ENCODE assay signal across 9 mouse cellular contexts in genomic region chr2:61811507-61812421, GRCm38 (mm10). TPM values are rescaled to one million over a fixed set of nuclear protein-coding genes. Genes with fewer than 3 reads are reported as not detected.
DNase-seq lines count a peak whose midpoint lies in the region; ATAC-seq and TF ChIP-seq lines count a peak whose summit lies in the region.
"Had no signal": no experiment of that assay in that cellular context is flagged by ENCODE, and none has a peak within 500 bp of the region (broad histone marks: within the 10 kb centered on the region; RNA-seq: fewer than 3 reads in every experiment).

No protein-coding gene starts in this region.

- peak overlapping the region; percentile 54 for H3K4me3 ChIP-seq in embryonic facial prominence, embryonic 13.5 days
- H3K4me3 ChIP-seq in hindbrain, embryonic 11.5 days (ENCODE audit: low read depth, low read length): peak overlapping the region; percentile 47
- H3K4me3 ChIP-seq in liver, adult 2 months (ENCODE audit: insufficient read depth, low read depth, low read length): peak overlapping the region; percentile 55; the same call in 1 of the 2 replicates
- H3K4me3 ChIP-seq in neural tube, embryonic 14.5 days (ENCODE audit: low read depth, low read length): peak overlapping the region; percentile 40

- peak overlapping the region; percentile 73 for H3K9ac ChIP-seq in embryonic facial prominence, embryonic 13.5 days
- peak overlapping the region; percentile 53 for H3K9ac ChIP-seq in hindbrain, embryonic 11.5 days (ENCODE audit: low read depth, low read length)
- peak overlapping the region; percentile 41; the same call in 1 of the 2 replicates for H3K9ac ChIP-seq in liver, adult 2 months (ENCODE audit: low read depth, low read length)
- H3K9ac ChIP-seq in neural tube, embryonic 14.5 days (replicated peaks; ENCODE audit: low read depth, low read length): peak overlapping the region; percentile 60

- no peaks in the 10 kb centered on the region for H3K36me3 ChIP-seq in embryonic facial prominence, embryonic 13.5 days
- H3K36me3 ChIP-seq in hindbrain, embryonic 11.5 days (ENCODE audit: control insufficient read depth, insufficient read depth, low read length): no peaks in the 10 kb centered on the region
- H3K36me3 ChIP-seq in liver, adult 2 months (ENCODE audit: control insufficient read depth, insufficient read depth, low read length): no peaks in the 10 kb centered on the region
- H3K36me3 ChIP-seq in neural tube, embryonic 14.5 days (ENCODE audit: control insufficient read depth, insufficient read depth, low read length): no peaks in the 10 kb centered on the region

- ATAC-seq in embryonic facial prominence, embryonic 13.5 days (ENCODE audit: insufficient number of reproducible peaks, insufficient read depth, low FRiP score, low TSS enrichment, low read depth): peak; percentile 58; the same call in 1 of the 2 replicates
- ATAC-seq in hindbrain, embryonic 11.5 days (ENCODE audit: low FRiP score): peak; percentile 76
- ATAC-seq in neural tube, embryonic 14.5 days (ENCODE audit: low read depth): peak; percentile 41; the same call in 1 of the 2 replicates

- DNase-seq in layer of hippocampus, postnatal 10 days (ENCODE audit: low spot score in 2 of 2): peak; percentile 42 to 64
- no peak for DNase-seq in layer of hippocampus, adult 9-11 months
- DNase-seq in ZHBTc4 (ENCODE audit: low read depth, low spot score): peak; percentile 72
- peak; percentile 77 for DNase-seq in hindbrain, embryonic 11.5 days (ENCODE audit: low spot score)
- no peak for DNase-seq in liver, adult 2 months (ENCODE audit: extremely low read depth, low read depth, low spot score)
- no peak for DNase-seq in layer of hippocampus, adult 11-12 months (ENCODE audit: low spot score)

- H3K4me2 ChIP-seq in embryonic facial prominence, embryonic 13.5 days: peak overlapping the region; percentile 94
- peak overlapping the region; percentile 88 for H3K4me2 ChIP-seq in hindbrain, embryonic 11.5 days (replicated peaks; ENCODE audit: low read depth, low read length)
- peak overlapping the region; percentile 82 for H3K4me2 ChIP-seq in neural tube, embryonic 14.5 days (ENCODE audit: low read depth, low read length)

- TF ChIP-seq CTCF in liver, adult 2 months (IDR thresholded peaks at IDR 0.05; ENCODE audit: low read depth, low read length): 0 out of 2 replicates have a peak, but pooled peaks have one; percentile 4

- peaks cover 92% of the 10 kb centered on the region for H3K27me3 ChIP-seq in embryonic facial prominence, embryonic 13.5 days
- H3K27me3 ChIP-seq in hindbrain, embryonic 11.5 days (ENCODE audit: control insufficient read depth, insufficient read depth, low read length): peaks cover 62% of the 10 kb centered on the region
- H3K27me3 ChIP-seq in liver, adult 2 months (ENCODE audit: control insufficient read depth, insufficient read depth, low read length): peaks cover 44% of the 10 kb centered on the region
- H3K27me3 ChIP-seq in neural tube, embryonic 14.5 days (ENCODE audit: control insufficient read depth, insufficient read depth, low read length): peaks cover 55% of the 10 kb centered on the region

- WGBS in embryonic facial prominence, embryonic 13.5 days: under 1% methylated on average over 121 of the region's 121 CpGs
- WGBS in hindbrain, embryonic 11.5 days: under 1% methylated on average over 87 of the region's 121 CpGs
- WGBS in liver, adult 2 months: 2% methylated on average over 121 of the region's 121 CpGs
- under 1% methylated on average over 114 of the region's 121 CpGs for WGBS in neural tube, embryonic 14.5 days

- no peak overlapping the region for H3K27ac ChIP-seq in embryonic facial prominence, embryonic 13.5 days
- H3K27ac ChIP-seq in hindbrain, embryonic 11.5 days (ENCODE audit: low read depth, low read length): no peak overlapping the region
- no peak overlapping the region for H3K27ac ChIP-seq in liver, adult 2 months (replicated peaks; ENCODE audit: insufficient read depth, low read depth, low read length)
- no peak overlapping the region for H3K27ac ChIP-seq in neural tube, embryonic 14.5 days (ENCODE audit: low read depth, low read length)

- no peaks in the 10 kb centered on the region for H3K9me3 ChIP-seq in embryonic facial prominence, embryonic 13.5 days
- no peaks in the 10 kb centered on the region for H3K9me3 ChIP-seq in hindbrain, embryonic 11.5 days (ENCODE audit: control insufficient read depth, low read length)
- H3K9me3 ChIP-seq in neural tube, embryonic 14.5 days (ENCODE audit: control insufficient read depth, low read length): no peaks in the 10 kb centered on the region

- peaks cover 26% of the 10 kb centered on the region for H3K4me1 ChIP-seq in embryonic facial prominence, embryonic 13.5 days
- peaks cover 4% of the 10 kb centered on the region; the same call in 1 of the 2 replicates for H3K4me1 ChIP-seq in hindbrain, embryonic 11.5 days (replicated peaks; ENCODE audit: control insufficient read depth, insufficient read depth, low read length)
- H3K4me1 ChIP-seq in liver, adult 2 months (ENCODE audit: control insufficient read depth, insufficient read depth, low read length): no peaks in the 10 kb centered on the region; the same call in 1 of the 2 replicates
- peaks cover 7% of the 10 kb centered on the region for H3K4me1 ChIP-seq in neural tube, embryonic 14.5 days (ENCODE audit: control insufficient read depth, insufficient read depth, low read length)

- no peaks in the 10 kb centered on the region for H3K79me2 ChIP-seq in liver, adult 2 months (ENCODE audit: control insufficient read depth, insufficient read depth, low read length)

- TF ChIP-seq POLR2A in liver, adult 2 months (IDR thresholded peaks at IDR 0.05; ENCODE audit: extremely low read depth, insufficient read depth, low read length): no peak

RNA-seq across cellular contexts. Expression of gene Tbr1, which starts 9.0 kb away (rescaled TPM):
- 10 to 100 TPM; 45.9 to 47.4 TPM for total RNA-seq in layer of hippocampus, postnatal 10 days (2021)
- polyA plus RNA-seq in embryonic facial prominence, embryonic 13.5 days (2015; fragmentation: Nextera tagmentation; extraction: Ambion mirVana): 0.20 and 0.34 TPM in 2 replicates
- polyA plus RNA-seq in hindbrain, embryonic 11.5 days (2014; fragmentation: Nextera tagmentation; extraction: Ambion mirVana): 0.11 TPM in 1 of 2 replicates, not detected in the other
- not detected in 2 replicates for total RNA-seq in liver, adult 2 months (2014; rRNA removed)
- not detected in 2 replicates for polyA plus RNA-seq in liver, adult 2 months (2012; rRNA removed)
- polyA plus RNA-seq in neural tube, embryonic 14.5 days (2014; fragmentation: Nextera tagmentation; extraction: Ambion mirVana): 0.16 and 0.19 TPM in 2 replicates
- polyA plus RNA-seq: large intestine, adult 2 months had no signal

Comparison
In these comparisons a context has a peak if more than half of its experiments do, and no peak if none do; other contexts are left out.
1. DNase-seq: peak in layer of hippocampus, postnatal 10 days (2 of 2), ZHBTc4 (single experiment) and hindbrain, embryonic 11.5 days (single experiment); none in layer of hippocampus, adult 9-11 months (single experiment), liver, adult 2 months (single experiment) and layer of hippocampus, adult 11-12 months (single experiment).
2. Peak in every context shown above with its lines, with median percentiles within 50 percentile points of each other: ATAC-seq, H3K4me2 ChIP-seq, H3K4me3 ChIP-seq and H3K9ac ChIP-seq.